Mouse (Mus musculus) MEL-GATA-1-ER (cell line): ENCODE measurements around the gene Tmem164.
A peak's percentile ranks its signal among the peaks of the same experiment; 100 is the strongest.

Experiments used
- DNase-seq: peaks from one replicate; pipeline ENCODE4 v3.0.0-alpha.2; 2012; ENCODE audit warnings: low read depth; ENCODE audit errors: extremely low read depth

Gene Tmem164

GRCm38 (mm10) chrX:142747428-142747827 is 66.2 kb downstream of the Tmem164 start:
- peak; percentile 26 for DNase-seq

GRCm38 (mm10) chrX:142748574-142748973 is 67.4 kb downstream of the Tmem164 start:
- DNase-seq = no peak

- DNase-seq = no peak
Measured at GRCm38 (mm10) chrX:142750775-142751174, 69.6 kb downstream of the Tmem164 start.

- no peak for DNase-seq
Measured at GRCm38 (mm10) chrX:142755542-142755941, 74.3 kb downstream of the Tmem164 start.

GRCm38 (mm10) chrX:142760415-142760814 is 79.2 kb downstream of the Tmem164 start:
- DNase-seq = no peak

GRCm38 (mm10) chrX:142763337-142763736 is 82.1 kb downstream of the Tmem164 start:
- no peak for DNase-seq

DNA sequence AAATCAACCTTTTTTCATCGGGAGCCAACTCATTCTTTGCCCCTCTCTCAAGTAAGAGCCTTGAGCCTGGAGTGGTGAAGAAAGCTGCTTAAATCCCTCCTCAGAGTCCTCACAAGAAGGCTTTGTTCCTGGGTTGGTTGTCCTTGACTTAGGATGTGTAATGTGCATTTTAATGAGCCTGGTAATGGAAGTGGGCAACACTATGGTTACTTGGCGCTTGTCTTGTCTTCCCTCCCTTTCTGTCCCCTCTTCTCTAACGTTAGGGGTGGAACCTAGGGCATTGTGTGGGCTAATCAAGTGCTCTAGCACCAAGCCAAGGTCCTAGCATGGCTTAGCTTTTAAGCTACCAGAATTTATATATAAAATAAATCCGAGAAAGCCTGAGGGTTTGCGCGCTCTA is 88.5 kb downstream of the Tmem164 start:
- no peak for DNase-seq

DNA sequence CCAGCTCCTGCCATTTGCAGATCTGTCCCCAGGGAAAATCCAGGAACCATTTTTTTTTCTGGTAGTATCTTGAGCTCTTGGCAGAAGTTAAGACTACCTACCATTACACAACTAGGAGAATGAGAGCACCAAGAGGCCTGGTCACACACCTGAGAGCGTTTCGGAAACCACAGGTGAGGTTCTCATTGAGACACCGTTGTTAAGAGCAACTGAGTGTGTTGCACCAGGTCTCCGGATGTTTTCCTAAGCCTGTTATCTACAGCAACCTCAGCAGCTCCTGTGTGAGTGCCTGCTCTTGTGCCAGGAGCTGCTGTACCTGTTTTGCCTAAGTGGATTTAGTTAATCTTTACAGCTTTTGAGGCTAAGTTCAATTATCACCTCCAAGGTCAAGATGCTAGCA is 92.5 kb downstream of the Tmem164 start:
- no peak for DNase-seq

- no peak for DNase-seq
Measured at GRCm38 (mm10) chrX:142776131-142776530, 94.9 kb downstream of the Tmem164 start.

GRCm38 (mm10) chrX:142778638-142779037 is 97.4 kb downstream of the Tmem164 start:
- peak; percentile 86 for DNase-seq

- peak; percentile 72 for DNase-seq
Measured at GRCm38 (mm10) chrX:142786160-142787052, 105.2 kb downstream of the Tmem164 start.

DNA sequence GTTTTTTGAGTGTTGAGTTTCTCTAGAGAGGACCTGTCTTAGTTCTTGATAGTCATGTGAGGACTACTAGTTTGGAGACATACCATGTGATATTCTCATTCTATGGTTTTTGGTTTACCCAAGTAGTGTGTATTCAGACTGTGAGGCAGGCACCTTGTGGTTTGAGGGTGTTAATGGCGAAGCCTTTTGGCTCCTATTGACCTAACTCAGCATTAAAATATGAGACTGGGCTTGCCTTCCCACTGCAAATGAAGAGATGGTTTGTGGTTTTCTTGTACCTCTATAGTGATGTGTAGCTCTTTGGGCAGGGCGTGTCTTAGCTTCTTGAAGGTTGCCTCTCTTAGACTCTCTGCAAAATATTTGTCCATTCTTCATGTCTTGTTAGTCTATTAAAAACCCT is 111.0 kb downstream of the Tmem164 start:
- DNase-seq = no peak

DNA sequence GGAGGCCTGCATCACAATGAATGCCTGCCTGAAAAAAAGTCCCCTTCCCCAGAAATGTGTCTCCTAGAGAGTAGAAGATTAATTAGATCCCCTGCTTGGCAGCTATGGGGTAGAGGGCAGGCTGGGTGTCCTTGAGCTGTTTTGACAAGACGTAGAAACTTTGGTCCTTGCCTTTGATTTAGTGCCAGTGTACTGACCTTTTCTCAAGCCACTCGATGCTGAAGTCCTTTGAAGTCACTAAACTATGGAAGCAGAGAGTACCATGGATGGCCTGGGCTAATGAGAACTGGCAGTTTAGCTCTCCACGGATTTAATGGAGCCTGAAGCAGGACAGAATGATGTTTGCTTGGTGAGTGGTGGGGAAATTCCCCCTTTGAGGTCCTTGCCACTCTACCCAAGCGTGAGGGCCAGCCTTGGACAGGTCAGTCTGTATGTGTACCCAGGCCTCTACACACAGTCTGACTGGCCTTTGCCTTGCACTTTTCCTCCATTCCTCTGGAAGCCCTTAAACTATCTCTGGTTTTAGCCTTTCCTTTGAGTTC is 112.9 kb downstream of the Tmem164 start:
- DNase-seq = no peak

DNA sequence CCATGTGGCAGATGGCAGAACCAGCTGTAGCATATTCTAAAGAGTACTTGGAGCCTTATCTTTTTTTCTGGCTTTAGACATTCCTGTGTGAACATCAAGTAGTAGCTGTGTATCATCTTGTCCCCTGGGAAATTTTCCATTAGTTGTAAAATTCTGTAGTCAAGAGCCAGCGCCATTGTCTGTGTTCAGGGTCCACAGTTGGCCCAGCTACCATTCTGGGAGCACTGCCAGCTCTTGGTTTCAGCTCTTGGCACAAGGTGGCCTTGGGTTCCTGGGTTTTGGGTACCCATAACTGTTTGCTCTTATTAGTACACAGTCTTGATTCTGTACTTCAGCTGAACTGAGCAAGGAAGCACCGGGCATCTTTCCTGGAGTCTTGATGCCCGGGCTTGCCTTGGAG is 123.4 kb downstream of the Tmem164 start:
- no peak for DNase-seq

- no peak for DNase-seq
Measured at GRCm38 (mm10) chrX:142806126-142806525, 124.9 kb downstream of the Tmem164 start.

GRCm38 (mm10) chrX:142806620-142807061 is 125.4 kb downstream of the Tmem164 start:
- no peak for DNase-seq

DNA sequence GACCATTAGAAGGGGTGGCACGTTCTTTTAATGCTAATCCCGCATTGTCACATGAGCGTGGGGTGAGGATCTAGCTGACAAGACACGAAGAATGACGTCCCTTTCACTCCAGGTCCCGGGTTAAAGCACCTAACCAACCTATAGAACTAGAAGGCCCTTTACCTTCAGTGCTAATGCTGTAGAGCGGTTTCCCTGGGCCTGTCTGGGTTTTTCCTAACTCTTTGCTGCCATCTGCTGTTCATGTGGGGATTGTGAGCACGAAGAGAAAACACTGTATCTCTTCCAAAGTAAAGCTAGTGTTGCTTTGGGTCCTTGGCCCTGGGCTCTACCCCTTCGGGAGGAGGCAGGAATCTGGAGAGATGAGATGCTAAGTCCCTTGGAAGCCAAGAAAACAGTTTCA is 127.2 kb downstream of the Tmem164 start:
- peak; percentile 38 for DNase-seq

DNA sequence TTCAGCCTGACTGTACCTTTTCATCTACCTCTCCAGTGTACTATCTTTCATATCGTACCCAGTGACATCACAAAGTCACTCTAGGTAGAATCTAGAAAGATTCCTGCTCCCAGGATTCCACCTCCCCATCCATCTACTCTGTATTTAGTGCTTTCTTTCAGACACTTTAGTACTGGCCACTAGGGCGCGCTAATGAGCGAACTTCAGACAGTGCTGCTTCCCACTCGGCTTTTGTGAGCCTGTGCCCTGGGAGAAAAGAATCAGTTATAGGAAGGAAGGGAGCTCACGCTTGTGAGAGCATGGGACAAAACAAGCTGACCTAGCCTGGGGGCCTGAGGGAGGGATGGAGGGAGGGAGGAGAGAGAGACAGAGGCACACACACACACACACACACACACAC is 131.9 kb downstream of the Tmem164 start:
- peak; percentile 27 for DNase-seq

DNA sequence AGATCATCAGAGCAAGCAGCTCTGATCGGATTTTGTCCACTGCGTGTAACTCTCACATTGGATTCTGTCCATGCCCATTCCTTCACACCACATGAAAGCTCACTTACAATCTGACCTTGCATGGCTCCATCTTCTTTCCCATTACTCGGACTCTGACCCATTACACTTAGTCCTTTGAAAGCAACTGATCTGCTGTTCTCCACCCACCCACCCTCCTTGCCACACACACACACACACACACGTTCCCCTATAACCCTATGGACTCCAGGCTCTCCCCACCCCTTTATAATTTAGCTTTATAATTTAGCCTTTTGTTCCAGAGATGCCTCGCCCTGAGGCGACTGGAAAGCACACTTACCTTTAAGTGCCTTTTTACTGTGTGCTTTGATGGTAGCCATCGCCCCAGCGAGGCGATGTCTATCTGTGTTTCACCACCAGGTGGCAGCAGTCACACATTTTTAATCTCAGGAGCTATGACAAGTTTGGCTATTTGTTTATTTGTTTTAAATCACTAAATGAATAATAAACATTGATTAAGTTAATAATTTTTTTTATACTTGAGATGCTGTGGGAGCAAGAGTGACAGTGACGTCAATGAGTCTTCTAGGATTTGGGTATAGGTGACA is 137.0 kb downstream of the Tmem164 start:
- peak; percentile 39 for DNase-seq

DNA sequence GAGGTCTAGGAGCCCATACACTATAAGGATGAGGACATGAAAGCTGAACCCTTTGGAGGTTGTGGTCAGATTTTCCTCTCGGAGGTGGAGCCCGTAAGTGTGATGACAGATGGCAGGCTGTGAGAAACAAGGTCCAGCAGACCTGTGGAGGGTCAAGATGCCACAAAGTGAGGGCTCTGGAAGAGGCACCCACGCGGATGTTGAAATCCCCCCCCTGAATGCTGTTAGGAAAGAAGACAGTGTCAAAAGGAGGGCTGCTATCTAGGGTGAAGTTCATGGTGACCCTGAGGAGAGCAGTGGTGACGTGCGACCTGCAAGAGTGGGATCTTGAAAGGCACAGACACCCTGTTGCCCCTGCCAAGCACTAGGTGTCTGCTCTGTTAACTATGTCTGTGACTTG is 140.0 kb downstream of the Tmem164 start:
- DNase-seq = no peak

DNA sequence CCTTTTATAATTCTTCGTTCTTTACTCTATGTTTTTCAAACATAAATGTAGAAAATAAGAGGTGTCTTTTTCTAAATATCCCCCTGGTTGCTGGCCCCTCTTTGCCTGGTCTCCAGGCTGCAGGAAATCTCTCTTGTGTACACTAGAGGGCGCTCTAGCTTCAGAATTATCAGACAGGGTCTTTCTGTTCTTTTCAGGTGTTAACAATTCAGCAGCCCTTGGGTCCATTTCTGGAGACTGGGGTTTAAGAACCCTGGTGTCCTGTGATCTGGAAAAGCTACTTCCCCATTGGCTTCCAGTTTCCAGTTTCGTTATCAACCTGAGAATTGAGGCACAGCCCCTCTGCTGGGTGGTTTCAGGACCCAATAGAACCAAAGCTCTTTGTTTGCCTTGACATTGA is 140.6 kb downstream of the Tmem164 start:
- peak; percentile 27 for DNase-seq

DNA sequence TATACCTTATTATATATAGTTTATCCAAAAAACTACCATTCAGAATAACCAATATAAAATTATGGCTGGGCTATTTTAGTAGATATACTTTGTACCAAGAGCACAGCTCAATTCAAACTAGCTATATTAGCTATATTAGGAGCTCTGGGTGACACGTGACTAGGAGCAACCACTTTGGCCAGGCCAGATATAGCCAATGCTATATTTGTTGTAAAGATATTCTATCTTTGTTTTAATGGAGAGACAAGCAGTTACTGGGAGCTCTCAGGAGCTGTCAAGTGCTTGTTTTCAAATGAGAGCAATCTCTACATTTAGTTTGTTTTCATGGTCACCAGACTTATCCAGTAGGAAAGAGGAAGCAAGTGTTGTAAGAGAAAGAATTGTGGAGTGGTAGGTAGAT is 144.1 kb downstream of the Tmem164 start:
- no peak for DNase-seq
